Mouse (Mus musculus): Measurements from ENCODE around the gene AU022252.
"Not testable (repeated sequence)": the region's sequence is repeated elsewhere in the genome, so short reads cannot be mapped to it uniquely, and the experiment has no call there.

Gene AU022252

DNA sequence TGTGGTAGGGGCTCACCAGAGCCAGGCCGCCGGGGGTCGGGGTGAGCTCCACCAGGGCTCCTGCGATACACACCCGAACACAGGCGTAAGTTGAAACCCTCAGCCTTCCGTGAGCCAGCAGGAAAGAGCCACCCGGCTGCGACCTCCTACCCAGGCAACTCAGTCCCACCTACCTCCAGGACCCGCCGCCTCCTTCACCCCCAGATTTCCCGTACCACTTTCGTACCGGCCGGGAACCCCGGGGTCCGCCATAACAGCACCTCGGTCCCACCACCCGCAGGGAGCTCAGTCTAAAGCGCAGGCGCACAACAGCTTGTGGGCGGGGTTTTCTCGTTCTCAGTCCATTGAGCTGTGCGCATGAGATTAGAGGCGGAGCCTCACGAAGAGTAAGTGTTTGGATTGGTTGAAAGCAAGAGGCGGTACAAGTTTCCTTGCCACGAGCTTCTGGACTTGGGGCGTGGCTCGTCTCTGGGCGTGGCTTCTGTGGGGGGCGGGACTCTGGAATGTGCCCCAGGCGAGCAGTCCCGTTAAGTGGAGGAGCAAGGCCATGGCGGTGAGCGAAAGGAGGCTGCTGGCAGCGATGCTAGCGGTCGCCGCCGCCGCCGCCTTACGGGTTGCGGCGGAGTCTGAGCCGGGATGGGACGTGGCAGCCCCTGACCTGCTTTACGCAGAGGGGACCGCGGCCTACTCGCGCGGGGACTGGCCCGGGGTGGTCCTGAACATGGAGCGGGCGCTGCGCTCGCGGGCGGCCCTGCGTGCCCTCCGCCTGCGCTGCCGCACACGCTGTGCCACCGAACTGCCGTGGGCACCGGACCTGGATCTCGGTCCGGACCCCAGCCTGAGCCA, at the start of gene AU022252, which contains the start of gene P3h1:
TSS of gene AU022252 (minus strand) at position 303 of the 846 bp plus-strand sequence.
TSS of gene P3h1 (plus strand) at position 506 of the 846 bp plus-strand sequence.
- peak; percentile 98 to 99 for DNase-seq (ENCODE audit: low spot score in 2 of 2)

GRCm38 (mm10) chr4:119278784-119279183, 46.3 kb upstream of the AU022252 start:
- DNase-seq (ENCODE audit: low spot score in 2 of 2) = not testable (repeated sequence)

DNA sequence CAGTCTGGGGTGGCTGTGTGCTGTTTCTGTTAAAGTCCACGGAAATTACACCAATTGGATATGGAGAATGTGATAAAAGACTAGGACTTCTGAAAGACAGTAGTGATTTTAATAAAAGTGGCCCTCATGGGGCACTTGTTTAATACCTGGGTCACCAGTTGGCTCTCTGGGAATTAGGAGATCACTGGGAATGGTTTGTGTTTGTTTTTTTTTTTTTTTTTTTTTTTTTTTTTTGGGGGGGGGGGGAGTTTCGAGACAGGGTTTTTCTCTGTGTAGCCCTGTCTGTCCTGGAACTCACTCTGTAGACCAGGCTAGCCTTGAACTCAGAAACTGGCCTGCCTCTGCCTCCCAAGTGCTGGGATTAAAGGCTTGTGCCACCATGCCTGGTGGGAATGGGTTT, 43.2 kb upstream of the AU022252 start:
- no peak for DNase-seq (ENCODE audit: low spot score in 2 of 2)

GRCm38 (mm10) chr4:119275226-119275625, 42.7 kb upstream of the AU022252 start:
- no peak for DNase-seq (ENCODE audit: low spot score in 2 of 2)

- DNase-seq (ENCODE audit: low spot score in 2 of 2) = no peak
Observed at GRCm38 (mm10) chr4:119274627-119275026, 42.1 kb upstream of the AU022252 start.

GRCm38 (mm10) chr4:119266606-119267005, 34.1 kb upstream of the AU022252 start:
- no peak for DNase-seq (ENCODE audit: low spot score in 2 of 2)

DNA sequence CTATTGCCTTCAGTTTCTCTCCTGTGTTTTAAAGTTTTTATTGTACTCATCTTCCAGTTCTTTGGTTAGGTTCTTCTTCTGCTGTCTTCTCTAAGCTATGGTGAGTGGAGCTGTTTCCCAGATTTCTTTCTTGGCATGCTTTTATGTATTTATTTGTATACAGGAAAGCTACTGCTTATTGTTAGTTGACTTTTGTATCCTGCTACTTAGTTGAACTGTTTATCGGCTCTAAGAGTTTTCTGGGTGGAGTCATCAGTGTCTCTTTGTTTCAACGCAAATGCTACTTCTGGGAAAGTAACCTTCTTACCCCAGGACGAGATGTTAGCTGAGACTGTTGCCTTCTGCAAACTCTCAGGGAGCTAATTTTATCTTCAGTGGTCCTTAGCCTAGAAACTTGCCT, 30.9 kb upstream of the AU022252 start:
- no peak for DNase-seq (ENCODE audit: low spot score in 2 of 2)

DNA sequence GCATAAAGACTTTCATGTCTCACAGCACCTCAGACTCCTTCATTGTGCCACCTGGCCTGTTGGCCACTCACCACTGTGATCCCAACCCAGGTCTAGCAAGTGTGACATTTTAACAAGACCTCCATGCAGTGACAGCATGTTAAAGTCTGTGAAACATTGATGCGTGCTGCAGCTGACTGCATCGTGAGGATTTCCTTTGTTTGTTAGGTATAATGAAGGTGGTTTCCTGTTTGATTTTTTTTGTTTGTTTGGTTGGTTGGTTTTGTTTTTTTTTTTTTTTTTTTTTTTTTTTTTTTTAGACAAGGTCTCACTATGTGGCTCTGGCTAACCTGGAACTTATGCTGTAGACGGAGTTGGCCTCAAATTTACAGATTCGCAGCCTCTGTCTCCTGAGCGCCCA, 30.0 kb upstream of the AU022252 start:
- DNase-seq (ENCODE audit: low spot score in 2 of 2) = no peak

GRCm38 (mm10) chr4:119261087-119261713, 28.7 kb upstream of the AU022252 start:
- DNase-seq (ENCODE audit: low spot score in 2 of 2) = no peak

GRCm38 (mm10) chr4:119259344-119260254, 27.1 kb upstream of the AU022252 start:
- no peak for DNase-seq (ENCODE audit: low spot score in 2 of 2)

GRCm38 (mm10) chr4:119257083-119257482, 24.6 kb upstream of the AU022252 start:
- no peak for DNase-seq (ENCODE audit: low spot score in 2 of 2)

GRCm38 (mm10) chr4:119255351-119255750, 22.8 kb upstream of the AU022252 start, which contains the start of gene Cldn19:
Cldn19 (plus strand) TSS chr4:119255414.
- no peak for DNase-seq (ENCODE audit: low spot score in 2 of 2)

DNA sequence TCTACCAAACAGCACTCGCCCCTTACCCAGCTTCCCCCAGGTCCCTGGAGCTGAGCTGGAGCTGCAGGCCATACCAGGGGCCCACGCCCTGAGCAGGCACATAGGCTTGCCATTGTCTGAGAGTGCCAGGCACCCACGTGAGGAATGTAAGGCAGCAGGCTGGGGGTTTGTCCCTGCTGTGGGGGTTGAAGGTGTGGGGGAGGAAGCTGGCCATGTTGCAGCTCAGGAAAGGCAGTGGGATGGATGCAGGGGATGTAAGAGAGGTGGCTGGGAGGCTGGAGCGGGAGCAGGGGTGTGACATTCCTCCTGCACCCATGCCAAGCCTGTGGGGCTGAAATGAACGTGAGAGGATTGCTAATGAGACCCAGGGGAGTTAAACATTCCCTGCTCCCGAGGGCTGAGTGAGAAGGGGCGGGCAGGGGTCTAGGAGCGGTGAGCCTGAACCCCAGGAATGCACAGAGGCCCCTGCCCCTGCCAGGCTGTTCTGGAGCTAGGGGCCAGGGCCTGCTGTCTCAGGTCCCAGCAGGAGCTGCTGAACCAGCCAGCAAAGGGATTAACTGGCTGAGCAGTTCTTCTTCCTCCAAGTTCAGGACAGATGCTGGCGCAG, 21.6 kb upstream of the AU022252 start:
- peak in 1 of 2 experiments; percentile 33 for DNase-seq (ENCODE audit: low spot score in 2 of 2)

DNA sequence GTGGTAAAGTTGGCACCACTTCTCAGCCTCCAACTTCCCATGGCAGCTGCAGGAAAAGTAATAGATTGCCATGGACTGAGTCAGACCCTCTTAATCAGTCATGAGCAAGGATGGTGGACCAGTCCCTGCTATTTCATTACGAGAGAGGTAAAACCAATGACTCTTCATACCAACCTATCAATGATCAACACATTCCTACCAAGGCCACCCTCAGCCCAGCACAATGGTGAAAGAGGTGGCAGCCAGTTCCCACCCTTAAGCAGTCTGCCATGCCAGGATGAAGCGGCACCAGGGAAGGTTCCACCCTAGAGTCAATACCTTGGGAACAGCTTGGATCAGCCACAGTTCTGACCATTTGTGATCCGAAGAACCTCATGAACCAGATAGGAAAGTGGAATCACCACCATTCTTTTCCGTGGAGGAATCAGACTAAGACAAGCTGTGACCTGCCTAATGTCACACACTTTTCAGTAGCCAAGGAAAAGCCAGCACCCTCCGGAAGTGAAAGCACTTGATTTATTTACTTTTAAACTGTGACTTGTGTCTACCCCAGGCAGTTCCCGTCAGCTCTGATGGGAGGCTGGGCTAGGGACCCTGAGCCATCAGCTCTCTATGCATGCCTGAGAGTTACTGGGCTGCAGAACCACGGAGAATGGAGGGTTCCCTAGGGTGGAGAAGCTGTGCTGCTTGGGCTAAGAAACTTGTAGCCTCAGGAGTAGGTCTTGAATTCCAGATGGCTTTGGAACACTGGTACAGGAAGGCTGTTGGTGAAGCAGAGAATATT, 19.7 kb upstream of the AU022252 start:
- DNase-seq (ENCODE audit: low spot score in 2 of 2) = no peak

GRCm38 (mm10) chr4:119248407-119248965, 16.0 kb upstream of the AU022252 start:
- no peak for DNase-seq (ENCODE audit: low spot score in 2 of 2)

DNA sequence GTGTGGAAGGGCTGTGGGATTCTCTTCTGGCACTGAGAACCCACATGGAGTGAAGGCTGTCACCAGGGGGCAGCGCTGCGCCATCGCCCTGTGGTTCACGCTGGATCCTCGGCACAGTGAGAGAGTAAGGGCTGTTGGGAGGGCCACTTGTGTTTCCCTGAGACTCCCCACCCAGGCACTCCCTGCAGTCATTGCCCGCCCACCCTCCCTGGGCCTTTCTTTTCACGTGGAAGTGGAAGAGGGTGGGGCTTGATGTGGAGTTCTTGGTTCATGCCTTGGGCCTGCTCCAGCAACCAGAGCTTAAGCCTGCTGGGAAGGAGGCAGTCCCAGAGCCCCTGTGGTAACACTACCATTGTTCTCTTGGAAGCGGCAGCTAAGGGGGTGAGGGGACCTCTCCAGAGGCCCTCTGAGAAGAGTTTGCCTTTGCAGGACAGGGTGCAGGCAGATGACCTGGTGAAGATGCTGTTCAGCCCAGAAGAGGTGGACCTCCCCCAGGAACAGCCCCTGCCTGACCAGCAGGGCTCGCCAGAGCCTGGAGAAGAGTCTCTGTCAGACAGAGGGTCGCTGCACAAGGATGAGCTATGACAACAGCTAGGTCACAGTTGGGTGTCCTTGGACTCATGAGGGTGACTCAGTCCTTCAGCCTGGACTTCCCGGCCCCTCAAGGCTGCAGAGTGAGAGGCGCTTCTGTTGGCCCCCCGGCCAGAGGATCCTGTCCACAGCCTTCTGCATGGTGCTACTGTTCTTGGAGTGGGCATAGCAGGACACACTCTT, 15.1 kb upstream of the AU022252 start:
- peak in 1 of 2 experiments; percentile 65 for DNase-seq (ENCODE audit: low spot score in 2 of 2)

GRCm38 (mm10) chr4:119246688-119247225, 14.2 kb upstream of the AU022252 start:
- DNase-seq (ENCODE audit: low spot score in 2 of 2) = no peak

GRCm38 (mm10) chr4:119245961-119246360, 13.4 kb upstream of the AU022252 start:
- no peak for DNase-seq (ENCODE audit: low spot score in 2 of 2)

GRCm38 (mm10) chr4:119245556-119245955, 13.0 kb upstream of the AU022252 start:
- DNase-seq (ENCODE audit: low spot score in 2 of 2) = peak; percentile 44 to 66
